Mouse (Mus musculus) MEL (cell line): ENCODE results near the gene Abca7. TPM values are rescaled to one million over a fixed set of nuclear protein-coding genes. Genes with fewer than 3 reads are reported as not detected.
A peak's percentile ranks its signal among the peaks of the same experiment; 100 is the strongest.

Source experiments
- DNase-seq: peaks from one replicate; pipeline ENCODE4 v3.0.0; 2011; ENCODE audit warnings: low read depth, low spot score
- H3K27ac ChIP-seq: 2 replicates; pipeline ENCODE4 v1.5.1; 2012; ENCODE audit warnings: low read depth, mild to moderate bottlenecking, control low read depth, low read length, moderate library complexity; ENCODE audit not compliant: control insufficient read depth
- H3K27me3 ChIP-seq, 2 experiments: fragments of 150-350 bp in 1 of 2; sonication (generic) in 1 of 2; 2 replicates each; pipeline ENCODE4 v1.6.1; 2012; ENCODE audit warnings: low read length in 2 of 2, mild to moderate bottlenecking in 2 of 2, improper control_type of control experiment in 1 of 2, moderate library complexity in 1 of 2; ENCODE audit not compliant: insufficient read depth in 2 of 2, control insufficient read depth in 1 of 2
- H3K36me3 ChIP-seq, 2 experiments: 2 replicates each; pipeline ENCODE4 v1.6.1; 2012 to 2014; ENCODE audit warnings: low read length in 2 of 2, improper control_type of control experiment in 1 of 2, inconsistent platforms in 1 of 2, mild to moderate bottlenecking in 1 of 2; ENCODE audit not compliant: insufficient read depth in 2 of 2, control insufficient read depth in 1 of 2
- H3K4me1 ChIP-seq, 2 experiments: fragments of 150-350 bp in 1 of 2; sonication (generic) in 1 of 2; 2 replicates each; pipeline ENCODE4 v1.6.1; 2012; ENCODE audit warnings: low read length in 2 of 2, improper control_type of control experiment in 1 of 2, mild to moderate bottlenecking in 1 of 2; ENCODE audit not compliant: insufficient read depth in 2 of 2, control insufficient read depth in 1 of 2
- H3K4me3 ChIP-seq, 2 experiments: fragments of 150-350 bp in 1 of 2; sonication (generic) in 1 of 2; 2 replicates each; pipeline ENCODE4 v1.5.1; 2012; ENCODE audit warnings: low read depth in 2 of 2, low read length in 2 of 2, mild to moderate bottlenecking in 2 of 2, moderate library complexity in 2 of 2, control low read depth in 1 of 2, improper control_type of control experiment in 1 of 2; ENCODE audit not compliant: control insufficient read depth in 1 of 2, insufficient read depth in 1 of 2
- H3K79me2 ChIP-seq: 2 replicates; pipeline ENCODE4 v1.6.1; 2012; ENCODE audit warnings: mild to moderate bottlenecking, low read length, moderate library complexity; ENCODE audit not compliant: control insufficient read depth, poor library complexity, insufficient read depth
- H3K9ac ChIP-seq: 2 replicates; pipeline ENCODE4 v1.6.1; 2012; ENCODE audit warnings: low read depth, mild to moderate bottlenecking, control low read depth, low read length, moderate library complexity; ENCODE audit not compliant: control insufficient read depth, poor library complexity, severe bottlenecking
- H3K9me3 ChIP-seq: fragments of 150-350 bp; sonication (generic); replicated peaks from 2 replicates; pipeline ENCODE4 v1.6.1; 2012; ENCODE audit warnings: mild to moderate bottlenecking, low read length, improper control_type of control experiment, moderate library complexity; ENCODE audit not compliant: insufficient read depth
- CHD1 ChIP-seq: IDR thresholded peaks from 2 replicates; pipeline ENCODE4 v1.6.1; 2012; ENCODE audit warnings: low read depth, mild to moderate bottlenecking, inconsistent platforms, low read length, improper control_type of control experiment
- ELF1 ChIP-seq: IDR thresholded peaks from 2 replicates; pipeline ENCODE4 v1.6.1; 2014; ENCODE audit warnings: low read depth, mild to moderate bottlenecking, inconsistent platforms, low read length, improper control_type of control experiment, moderate library complexity
- ETS1 ChIP-seq: IDR thresholded peaks from 2 replicates; pipeline ENCODE4 v1.6.1; 2012; ENCODE audit warnings: low read depth, mild to moderate bottlenecking, inconsistent platforms, low read length, improper control_type of control experiment, moderate library complexity
- HCFC1 ChIP-seq: IDR thresholded peaks from 2 replicates; pipeline ENCODE4 v1.6.1; 2012; ENCODE audit warnings: low read depth, mild to moderate bottlenecking, inconsistent platforms, low read length, improper control_type of control experiment, moderate library complexity
- JUND ChIP-seq: IDR thresholded peaks from 2 replicates; pipeline ENCODE4 v1.6.1; 2011; ENCODE audit warnings: low read depth, mild to moderate bottlenecking, improper control_type of control experiment, low read length
- MAZ ChIP-seq: IDR thresholded peaks from 2 replicates; pipeline ENCODE4 v1.6.1; 2012; ENCODE audit warnings: low read depth, mild to moderate bottlenecking, inconsistent platforms, low read length, improper control_type of control experiment
- MXI1 ChIP-seq: IDR thresholded peaks from 2 replicates; pipeline ENCODE4 v1.6.1; 2011; ENCODE audit warnings: mild to moderate bottlenecking, low read depth, low read length, improper control_type of control experiment
- NELFE ChIP-seq: IDR thresholded peaks from 2 replicates; pipeline ENCODE4 v1.6.1; 2011; ENCODE audit warnings: low read depth, low read length, improper control_type of control experiment
- POLR2A ChIP-seq, 2 experiments: IDR thresholded peaks; 2 replicates each; pipeline ENCODE4 v1.6.1; 2011 to 2012; ENCODE audit warnings: low read length in 2 of 2, mild to moderate bottlenecking in 2 of 2, control low read depth in 1 of 2, improper control_type of control experiment in 1 of 2, low read depth in 1 of 2, moderate library complexity in 1 of 2; ENCODE audit not compliant: control insufficient read depth in 1 of 2, insufficient read depth in 1 of 2, poor library complexity in 1 of 2
- POLR2AphosphoS2 ChIP-seq: IDR thresholded peaks from 2 replicates; pipeline ENCODE4 v1.6.1; 2011; ENCODE audit warnings: low read length, improper control_type of control experiment
- RAD21 ChIP-seq: IDR thresholded peaks from 2 replicates; pipeline ENCODE4 v1.6.1; 2011; ENCODE audit warnings: mild to moderate bottlenecking, low read depth, low read length, improper control_type of control experiment
- RCOR1 ChIP-seq: IDR thresholded peaks from 2 replicates; pipeline ENCODE4 v1.6.1; 2012; ENCODE audit warnings: low read depth, mild to moderate bottlenecking, inconsistent platforms, low read length, improper control_type of control experiment
- SIN3A ChIP-seq: IDR thresholded peaks from 2 replicates; pipeline ENCODE4 v1.6.1; 2012; ENCODE audit warnings: low read length, improper control_type of control experiment, inconsistent platforms
- TAL1 ChIP-seq: IDR thresholded peaks from 2 replicates; pipeline ENCODE4 v1.6.1; 2012; ENCODE audit warnings: mild to moderate bottlenecking, inconsistent platforms, low read length, moderate library complexity, mixed read lengths
- UBTF ChIP-seq: IDR thresholded peaks from 2 replicates; pipeline ENCODE4 v1.6.1; 2012; ENCODE audit warnings: low read depth, mild to moderate bottlenecking, inconsistent platforms, low read length, improper control_type of control experiment, moderate library complexity, borderline replicate concordance; ENCODE audit not compliant: insufficient read depth
- ZNF384 ChIP-seq: IDR thresholded peaks from 2 replicates; pipeline ENCODE4 v1.6.1; 2012; ENCODE audit warnings: low read depth, mild to moderate bottlenecking, inconsistent platforms, low read length, improper control_type of control experiment
- polyA plus RNA-seq, 2 experiments: library from polyadenylated mRNA; stranded (reverse) in 1 of 2; unstranded in 1 of 2; fragments of >175 nt in 1 of 2; fragments of >200 nt in 1 of 2; gene quantifications; 2 replicates each; pipeline versions ENCODE4 v1.2.1 to v1.2.4; 2012; ENCODE audit warnings: low replicate concordance in 2 of 2, low read depth in 1 of 2; ENCODE audit not compliant: insufficient read length in 2 of 2, insufficient read depth in 1 of 2, missing spikeins in 1 of 2
- total RNA-seq: library from RNA; depleted of rRNA; stranded (reverse); fragments of 300-350 nt; gene quantifications from 2 replicates; pipeline ENCODE4 v1.2.3, GENCODE M21; 2012

Gene Abca7
- total and polyA plus RNA-seq, 3 experiments = 7.7 to 16.8 TPM; not detected in 1

- H3K27me3 ChIP-seq = no peaks in the 10 kb centered on the region
- no peak overlapping the region for H3K27ac ChIP-seq
- H3K9me3 ChIP-seq = no peaks in the 10 kb centered on the region
- peaks cover 0 to 28% of the 10 kb centered on the region in 2 experiments; a peak in 2 of 4 replicates for H3K36me3 ChIP-seq
- no peaks in the 10 kb centered on the region; the same call in 1 of the 2 replicates for H3K79me2 ChIP-seq
- H3K9ac ChIP-seq = no peak overlapping the region
- H3K4me1 ChIP-seq = peaks cover 22 to 26% of the 10 kb centered on the region in 2 experiments
- TF ChIP-seq CHD1 (no peak), RAD21 (no peak), ZNF384 (no peak), UBTF (no peak), NELFE (no peak), JUND (no peak)
- TF ChIP-seq, all 39 proteins: peak for 0
- no peak overlapping the region for H3K4me3 ChIP-seq
- no peak for DNase-seq
Measured at GRCm38 (mm10) chr10:80045766-80046165, 49.5 kb downstream of the Abca7 start.

GRCm38 (mm10) chr10:80047041-80047565 lies 50.8 kb downstream of the Abca7 start, which contains the start of gene Gpx4:
Gene Gpx4, plus strand, starts transcription at chr10:80047166.
- Histone ChIP-seq H3K4me3 (no peak within 1 kb of the TSS), H3K9ac (peak within 1 kb of the TSS; percentile 43), H3K79me2 (no peaks in the 10 kb centered on the region; the same call in 1 of the 2 replicates), H3K36me3 (peaks cover 0 to 29% of the 10 kb centered on the region in 2 experiments; a peak in 2 of 4 replicates), H3K4me1 (peaks cover 22 to 28% of the 10 kb centered on the region in 2 experiments), H3K9me3 (no peaks in the 10 kb centered on the region), H3K27me3 (no peaks in the 10 kb centered on the region), H3K27ac (no peak within 1 kb of the TSS)
- no peak for DNase-seq
- TF ChIP-seq TAL1 (no peak), JUND (no peak), ELF1 (no peak), MXI1 (no peak), ETS1 (no peak), SIN3A (no peak), HCFC1 (no peak), POLR2A (IDR thresholded peaks at IDR 0.05; ENCODE audit: control insufficient read depth in 1 of 2, insufficient read depth in 1 of 2, low read depth in 1 of 2, low read length in 2 of 2, poor library complexity in 1 of 2) (no peak), MAZ (no peak), RCOR1 (no peak), POLR2AphosphoS2 (no peak)
